Mouse (Mus musculus): Measurements from ENCODE around the gene Cct6b.

DNA sequence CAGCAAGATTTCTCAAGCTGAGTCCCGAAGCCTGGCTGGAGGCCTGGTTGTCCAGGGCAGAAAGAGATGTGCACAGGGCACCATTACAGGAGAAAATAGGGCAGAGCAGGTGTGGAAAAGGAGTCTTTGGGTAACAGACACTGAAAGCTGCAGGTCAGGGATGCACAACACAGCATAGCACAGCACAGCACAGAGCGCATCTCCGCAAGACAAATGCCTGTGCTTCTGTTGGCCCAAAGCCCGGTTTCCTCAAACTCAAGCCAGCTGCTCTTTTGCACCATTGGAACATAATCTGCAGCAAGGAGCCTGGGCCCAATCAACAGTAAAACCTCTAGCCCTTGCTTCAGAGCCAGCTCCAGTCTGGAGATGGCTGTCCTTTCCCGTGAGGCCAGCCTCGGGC, 79.4 kb downstream of the Cct6b start:
- TF ChIP-seq CTCF (IDR thresholded peaks at IDR 0.05; ENCODE audit: control insufficient read depth, insufficient read depth, low read length) = no peak
- TF ChIP-seq POLR2A (IDR thresholded peaks at IDR 0.05; ENCODE audit: borderline replicate concordance, control insufficient read depth, low read depth, low read length) = no peak

All from bone marrow, adult 2 months (tissue).